ENCODE assay signal across 7 mouse cellular contexts in the genomic region with DNA sequence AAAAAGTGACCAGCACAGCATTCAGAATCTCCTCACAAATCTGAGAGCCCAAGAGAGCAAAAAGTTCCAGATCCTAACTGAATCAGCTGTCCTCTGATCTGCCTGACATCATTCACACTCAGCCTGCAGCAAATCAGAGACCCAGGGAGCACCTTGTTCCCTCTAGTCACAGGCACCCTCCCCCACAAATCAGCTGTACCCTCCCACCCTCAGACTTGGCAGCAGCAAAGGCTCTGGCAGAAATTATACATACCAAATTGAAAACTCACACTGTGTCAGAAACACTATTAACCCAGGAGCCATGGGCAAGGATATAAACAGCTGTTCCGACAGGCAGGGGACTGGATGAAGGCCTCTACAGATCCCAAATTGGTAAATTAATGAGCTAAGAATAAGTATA.
DNase-seq lines count a peak whose midpoint lies in the region; ATAC-seq lines count a peak whose summit lies in the region.

No protein-coding gene starts in this region.

- no peak overlapping the region for H3K9ac ChIP-seq in forebrain, embryonic 16.5 days (replicated peaks; ENCODE audit: low read depth, low read length)
- peak overlapping the region; percentile 37; the same call in 1 of the 2 replicates for H3K9ac ChIP-seq in heart, embryonic 15.5 days
- H3K9ac ChIP-seq in liver, embryonic 12.5 days, result no peak overlapping the region

- no peak overlapping the region for H3K4me2 ChIP-seq in forebrain, embryonic 16.5 days (ENCODE audit: low read length)
- H3K4me2 ChIP-seq in heart, embryonic 15.5 days, result peak overlapping the region; percentile 49; the same call in 1 of the 2 replicates
- no peak overlapping the region for H3K4me2 ChIP-seq in liver, embryonic 12.5 days

- H3K27ac ChIP-seq in forebrain, embryonic 16.5 days (ENCODE audit: low read length), result no peak overlapping the region
- peak overlapping the region; percentile 92 for H3K27ac ChIP-seq in heart, embryonic 15.5 days
- no peak overlapping the region for H3K27ac ChIP-seq in liver, embryonic 12.5 days

- WGBS in forebrain, embryonic 16.5 days, result 29% methylated on average over 1 of the region's 1 CpGs
- 31% methylated on average over 1 of the region's 1 CpGs for WGBS in heart, embryonic 15.5 days
- WGBS in liver, embryonic 12.5 days (ENCODE audit: insufficient replicate concordance), result 73% methylated on average over 1 of the region's 1 CpGs

- ATAC-seq in forebrain, embryonic 16.5 days, result peak; percentile 77
- peak; percentile 87 for ATAC-seq in heart, embryonic 15.5 days (replicated peaks; ENCODE audit: insufficient number of reproducible peaks, insufficient read depth, low FRiP score, low read depth)
- ATAC-seq in liver, embryonic 12.5 days, result no peak

- H3K4me3 ChIP-seq in forebrain, embryonic 16.5 days (replicated peaks; ENCODE audit: low read length), result no peak overlapping the region
- peak overlapping the region; percentile 30; the same call in 1 of the 2 replicates for H3K4me3 ChIP-seq in heart, embryonic 15.5 days
- H3K4me3 ChIP-seq in liver, embryonic 12.5 days, result no peak overlapping the region

- H3K27me3 ChIP-seq in forebrain, embryonic 16.5 days (replicated peaks; ENCODE audit: control insufficient read depth, insufficient read depth, low read length), result no peaks in the 10 kb centered on the region
- H3K27me3 ChIP-seq in heart, embryonic 15.5 days, result no peaks in the 10 kb centered on the region
- no peaks in the 10 kb centered on the region for H3K27me3 ChIP-seq in liver, embryonic 12.5 days (replicated peaks)

- no peaks in the 10 kb centered on the region for H3K9me3 ChIP-seq in forebrain, embryonic 16.5 days (ENCODE audit: control insufficient read depth, low read length)
- H3K9me3 ChIP-seq in heart, embryonic 15.5 days (replicated peaks), result no peaks in the 10 kb centered on the region
- H3K9me3 ChIP-seq in liver, embryonic 12.5 days (replicated peaks), result no peaks in the 10 kb centered on the region

- no peaks in the 10 kb centered on the region for H3K36me3 ChIP-seq in forebrain, embryonic 16.5 days (ENCODE audit: control insufficient read depth, insufficient read depth)
- H3K36me3 ChIP-seq in heart, embryonic 15.5 days, result no peaks in the 10 kb centered on the region
- no peaks in the 10 kb centered on the region for H3K36me3 ChIP-seq in liver, embryonic 12.5 days

- peak; percentile 49 for DNase-seq in ovary, adult 18-20 months (ENCODE audit: low spot score)
- no peak for DNase-seq in ovary, postnatal 10 days (ENCODE audit: low spot score)
- peak; percentile 31 to 35 for DNase-seq in left cerebral cortex, adult 9 months (ENCODE audit: low spot score in 2 of 2)
- peak; percentile 63 for DNase-seq in testis, postnatal 10 days (ENCODE audit: low spot score)

- H3K4me1 ChIP-seq in forebrain, embryonic 16.5 days (replicated peaks; ENCODE audit: control insufficient read depth, insufficient read depth, low read length), result peaks cover 4% of the 10 kb centered on the region
- H3K4me1 ChIP-seq in heart, embryonic 15.5 days (replicated peaks), result peaks cover 2% of the 10 kb centered on the region; the same call in 1 of the 2 replicates
- H3K4me1 ChIP-seq in liver, embryonic 12.5 days, result no peaks in the 10 kb centered on the region
